ENCODE assay signal across 10 mouse cellular contexts in genomic region chr5:113887132-113887531, GRCm38 (mm10). TPM values are rescaled to one million over a fixed set of nuclear protein-coding genes. Genes with fewer than 3 reads are reported as not detected.
DNase-seq lines count a peak whose midpoint lies in the region; ATAC-seq and TF ChIP-seq lines count a peak whose summit lies in the region.
"Had no signal": no experiment of that assay in that cellular context is flagged by ENCODE, and none has a peak within 500 bp of the region (broad histone marks: within the 10 kb centered on the region; RNA-seq: fewer than 3 reads in every experiment).

No protein-coding gene starts in this region.

- TF ChIP-seq POLR2A in limb, embryonic 14.5 days (IDR thresholded peaks at IDR 0.05; ENCODE audit: borderline replicate concordance, extremely low read depth, insufficient read depth, insufficient read length) = no peak

- H3K4me2 ChIP-seq in limb, embryonic 14.5 days (replicated peaks; ENCODE audit: low read depth, low read length, severe bottlenecking) = no peak overlapping the region
- H3K4me2 ChIP-seq in forebrain, embryonic 15.5 days (replicated peaks) = no peak overlapping the region

- H3K4me3 ChIP-seq in limb, embryonic 14.5 days (replicated peaks; ENCODE audit: low read length) = no peak overlapping the region
- no peak overlapping the region for H3K4me3 ChIP-seq in limb, embryonic 10.5 days
- H3K4me3 ChIP-seq in forebrain, embryonic 15.5 days = no peak overlapping the region
- H3K4me3 ChIP-seq: megakaryocyte, embryonic 14.5 days had no signal

- no peak overlapping the region for H3K27ac ChIP-seq in limb, embryonic 14.5 days (replicated peaks; ENCODE audit: low read depth, low read length)
- H3K27ac ChIP-seq in limb, embryonic 10.5 days = no peak overlapping the region
- no peak overlapping the region for H3K27ac ChIP-seq in forebrain, embryonic 15.5 days (replicated peaks)

- DNase-seq in limb, embryonic 14.5 days (ENCODE audit: low spot score) = peak; percentile 18
- no peak for DNase-seq in limb, embryonic 10.5 days (ENCODE audit: low spot score)
- DNase-seq in gastrocnemius, adult 8-10 months (ENCODE audit: low spot score in 2 of 2) = peak; percentile 49 to 70
- peak; percentile 95 for DNase-seq in kidney, adult 9 months
- DNase-seq in ovary, postnatal 14 days (ENCODE audit: low spot score) = peak; percentile 54
- no peak for DNase-seq in left cerebral cortex, adult 9 months (ENCODE audit: low spot score in 2 of 2)
- DNase-seq in spleen, adult 18-20 months = no peak

- ATAC-seq in limb, embryonic 14.5 days (ENCODE audit: low FRiP score, low read depth) = no peak
- no peak for ATAC-seq in forebrain, embryonic 15.5 days (replicated peaks)

- WGBS in limb, embryonic 14.5 days = 63% methylated on average over 11 of the region's 11 CpGs
- WGBS in limb, embryonic 10.5 days = 80% methylated on average over 11 of the region's 11 CpGs
- 54% methylated on average over 11 of the region's 11 CpGs for WGBS in forebrain, embryonic 15.5 days

- no peak overlapping the region for H3K9ac ChIP-seq in limb, embryonic 14.5 days (ENCODE audit: low read depth, low read length, severe bottlenecking)
- H3K9ac ChIP-seq in forebrain, embryonic 15.5 days (replicated peaks) = no peak overlapping the region

- peaks cover 34% of the 10 kb centered on the region for H3K4me1 ChIP-seq in limb, embryonic 14.5 days (ENCODE audit: control insufficient read depth, insufficient read depth, low read length)
- peaks cover 43% of the 10 kb centered on the region for H3K4me1 ChIP-seq in limb, embryonic 10.5 days
- H3K4me1 ChIP-seq in forebrain, embryonic 15.5 days = peaks cover 84% of the 10 kb centered on the region

- H3K27me3 ChIP-seq in limb, embryonic 14.5 days (ENCODE audit: control insufficient read depth, insufficient read depth, low read length) = no peaks in the 10 kb centered on the region
- H3K27me3 ChIP-seq in limb, embryonic 10.5 days (ENCODE audit: low read depth, poor library complexity, severe bottlenecking) = no peaks in the 10 kb centered on the region
- no peaks in the 10 kb centered on the region for H3K27me3 ChIP-seq in forebrain, embryonic 15.5 days
- H3K27me3 ChIP-seq: CH12.LX; megakaryocyte, embryonic 14.5 days had no signal

- no peaks in the 10 kb centered on the region for H3K36me3 ChIP-seq in limb, embryonic 14.5 days (ENCODE audit: control insufficient read depth, insufficient read depth, low read length)
- 0 out of 2 replicates have a peak, but pooled peaks cover 3% of the 10 kb centered on the region for H3K36me3 ChIP-seq in limb, embryonic 10.5 days
- H3K36me3 ChIP-seq in forebrain, embryonic 15.5 days = no peaks in the 10 kb centered on the region

- no peaks in the 10 kb centered on the region for H3K9me3 ChIP-seq in limb, embryonic 14.5 days (ENCODE audit: control insufficient read depth, low read length)
- H3K9me3 ChIP-seq in limb, embryonic 10.5 days (replicated peaks) = no peaks in the 10 kb centered on the region
- no peaks in the 10 kb centered on the region for H3K9me3 ChIP-seq in forebrain, embryonic 15.5 days
- H3K9me3 ChIP-seq: megakaryocyte, embryonic 14.5 days had no signal

RNA-seq across cellular contexts. Expression of gene Coro1c, which starts 21.4 kb away (rescaled TPM):
- polyA plus RNA-seq in limb, embryonic 14.5 days (2012; rRNA removed) = 63.8 and 68.9 TPM in 2 replicates
- polyA plus RNA-seq in limb, embryonic 14.5 days (2014; fragmentation: Nextera tagmentation; extraction: Ambion mirVana) = 92.4 and 96.9 TPM in 2 replicates
- 129 and 139 TPM in 2 replicates for polyA plus RNA-seq in limb, embryonic 10.5 days (2016; fragmentation: Nextera tagmentation; extraction: Ambion mirVana)
- total RNA-seq in gastrocnemius, adult 8-10 months (2022) = 1 to 10 TPM; 7.0 to 9.8 (median 8.2) TPM
- polyA plus RNA-seq in forebrain, embryonic 15.5 days (2015; fragmentation: Nextera tagmentation; extraction: Ambion mirVana) = 221 and 224 TPM in 2 replicates

RNA-seq across cellular contexts. Expression of gene Selplg, which starts 54.7 kb away (rescaled TPM):
- polyA plus RNA-seq in limb, embryonic 14.5 days (2012; rRNA removed) = 4.0 and 4.6 TPM in 2 replicates
- polyA plus RNA-seq in limb, embryonic 14.5 days (2014; fragmentation: Nextera tagmentation; extraction: Ambion mirVana) = 4.9 and 5.4 TPM in 2 replicates
- polyA plus RNA-seq in limb, embryonic 10.5 days (2016; fragmentation: Nextera tagmentation; extraction: Ambion mirVana) = 0.60 and 0.80 TPM in 2 replicates
- 1 to 10 TPM in 1 of 4 experiments, under 1 TPM in 3; 0.41 to 1.5 (median 0.48) TPM for total RNA-seq in gastrocnemius, adult 8-10 months (2022)
- polyA plus RNA-seq in forebrain, embryonic 15.5 days (2015; fragmentation: Nextera tagmentation; extraction: Ambion mirVana) = 1.8 TPM in 2 replicates

Comparison
In these comparisons a context has a peak if more than half of its experiments do, and no peak if none do; other contexts are left out.
1. DNase-seq: peak in limb, embryonic 14.5 days (single experiment), gastrocnemius, adult 8-10 months (2 of 2), kidney, adult 9 months (single experiment) and ovary, postnatal 14 days (single experiment); none in limb, embryonic 10.5 days (single experiment), left cerebral cortex, adult 9 months (0 of 2) and spleen, adult 18-20 months (0 of 2).